Mouse (Mus musculus) c-Kit-negative CD71-positive TER-119-positive erythroid progenitor cells, embryonic 14.5 days (primary cell): ENCODE data around the gene Rnf157.

Experiments used
- DNase-seq: peaks from one replicate; pipeline ENCODE4 v3.0.0-alpha.2; 2013; ENCODE audit warnings: low read depth, low spot score

Gene Rnf157

DNA sequence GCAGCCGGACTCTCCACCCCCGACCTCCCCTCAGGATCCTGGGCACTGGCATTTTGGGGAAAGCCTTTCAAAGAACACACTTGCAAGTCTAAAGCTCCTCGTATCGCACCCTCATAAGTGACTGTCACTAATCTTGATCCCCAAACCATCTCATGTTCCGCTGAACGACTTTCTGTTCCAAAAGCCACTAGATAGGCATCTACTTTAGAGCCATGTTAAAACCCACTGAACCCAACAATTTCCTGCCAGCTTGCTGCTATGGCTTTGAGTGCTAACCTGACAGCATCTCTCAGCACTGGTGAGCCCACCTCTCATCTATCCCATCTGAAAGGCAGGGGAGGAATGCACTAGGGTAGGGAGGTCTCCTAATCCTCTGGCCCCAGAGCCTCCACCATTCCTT, 75.3 kb downstream of the Rnf157 start:
- no peak for DNase-seq

GRCm38 (mm10) chr11:116337000-116337399, 75.8 kb downstream of the Rnf157 start:
- DNase-seq = no peak

- no peak for DNase-seq
Measured at GRCm38 (mm10) chr11:116336393-116336792, 76.4 kb downstream of the Rnf157 start.

DNA sequence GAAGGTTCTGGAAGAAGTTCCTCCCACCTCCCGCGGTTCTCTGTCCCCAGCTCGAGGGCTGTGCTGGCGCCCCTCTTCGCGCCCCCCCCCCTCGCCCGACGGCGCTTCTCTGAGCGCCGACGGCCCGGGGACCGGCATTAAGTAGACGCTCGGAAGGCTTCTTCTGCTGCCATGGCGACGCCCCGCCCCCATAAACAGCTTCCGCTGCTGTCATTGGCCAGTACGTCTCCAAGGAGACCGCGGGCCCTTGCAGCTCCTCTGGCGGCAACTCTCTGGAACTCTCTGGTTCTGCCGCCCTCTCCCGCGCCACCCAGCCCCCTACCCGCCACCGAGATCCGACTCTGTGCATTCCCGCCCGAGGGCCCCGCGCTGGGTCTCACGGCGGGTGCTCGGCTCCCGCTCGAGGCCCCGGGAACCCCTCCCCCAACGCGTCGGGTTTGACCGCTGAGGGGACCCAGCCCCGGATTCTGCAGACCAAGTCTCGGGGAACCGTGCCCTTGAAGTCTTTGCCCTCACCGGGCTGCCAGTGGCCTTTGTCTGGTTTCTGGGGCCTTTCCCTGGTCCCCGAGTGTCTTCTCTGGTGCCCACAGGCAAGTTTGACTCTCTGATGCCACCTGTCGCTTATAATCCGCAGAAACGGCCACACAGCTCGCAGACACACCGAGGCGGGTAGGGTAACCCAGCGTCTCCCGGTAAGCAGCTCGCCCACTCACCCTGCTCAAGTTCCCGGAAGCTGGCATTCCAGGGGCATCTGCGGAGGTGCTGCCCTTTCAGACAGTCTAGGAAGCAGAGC, 77.4 kb downstream of the Rnf157 start, which contains the start of gene Foxj1:
Gene Foxj1 (minus strand): TSS at position 156 of the 793 bp plus-strand sequence.
- DNase-seq = peak; percentile 50

DNA sequence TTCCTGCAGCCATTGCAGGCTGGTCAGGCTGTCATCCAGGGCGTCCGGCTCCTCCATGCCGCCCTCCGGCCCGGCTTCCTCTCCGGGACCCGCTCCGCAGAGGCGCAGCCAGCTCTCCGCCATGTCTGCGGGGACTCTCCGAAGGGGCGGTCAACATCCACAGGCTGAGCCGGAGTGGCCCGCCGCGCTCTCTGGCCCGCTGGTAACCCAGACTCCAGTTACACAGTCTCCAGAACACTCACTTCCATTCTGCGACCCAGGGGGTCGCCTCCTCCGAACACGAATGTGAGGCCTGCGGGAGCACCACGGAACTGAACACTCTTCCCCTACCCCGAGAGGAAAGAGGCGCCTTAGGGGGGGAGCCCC, 78.4 kb downstream of the Rnf157 start:
- DNase-seq = no peak

DNA sequence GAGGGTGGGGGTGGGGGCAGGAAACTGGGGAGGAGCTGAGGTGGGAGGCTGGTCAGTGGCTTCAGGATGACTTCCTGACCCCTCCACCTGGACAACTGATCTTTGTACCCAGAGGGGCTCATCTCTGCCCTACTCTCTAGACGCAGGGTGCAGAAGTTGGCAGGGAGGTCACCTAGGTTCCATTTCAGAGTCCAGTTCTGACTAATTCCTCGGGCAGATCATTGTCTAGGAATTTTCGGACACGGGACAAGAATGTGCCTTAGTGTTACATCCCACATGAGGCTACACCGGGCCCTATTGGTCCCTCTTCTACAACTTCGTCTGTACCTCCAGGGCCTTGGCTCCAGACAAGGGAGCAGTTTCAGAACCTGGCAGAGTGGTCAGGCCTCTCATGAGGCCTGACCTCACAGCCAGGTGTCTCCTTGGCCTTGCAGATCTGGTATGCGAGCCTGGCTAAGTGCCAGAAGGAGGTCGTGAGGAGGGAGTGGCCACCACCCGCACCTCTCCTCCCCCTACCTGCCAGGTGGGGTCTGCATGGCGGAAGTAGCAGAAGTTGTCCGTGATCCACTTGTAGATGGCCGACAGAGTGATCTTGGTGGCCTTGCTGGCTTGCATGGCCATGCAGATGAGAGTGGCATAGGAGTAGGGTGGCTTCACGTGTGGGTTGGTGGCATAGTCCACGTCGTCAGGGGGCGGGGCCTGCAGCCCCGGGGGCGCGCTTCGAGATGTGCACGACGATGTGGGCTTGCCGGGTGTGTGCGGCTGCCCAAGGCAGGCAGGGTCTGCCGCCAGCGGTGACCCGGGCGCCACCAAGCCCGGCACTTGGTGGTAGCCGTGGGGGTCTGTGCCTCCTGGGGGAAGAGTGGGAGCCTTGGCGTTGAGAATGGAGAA, 79.1 kb downstream of the Rnf157 start:
- DNase-seq = no peak

DNA sequence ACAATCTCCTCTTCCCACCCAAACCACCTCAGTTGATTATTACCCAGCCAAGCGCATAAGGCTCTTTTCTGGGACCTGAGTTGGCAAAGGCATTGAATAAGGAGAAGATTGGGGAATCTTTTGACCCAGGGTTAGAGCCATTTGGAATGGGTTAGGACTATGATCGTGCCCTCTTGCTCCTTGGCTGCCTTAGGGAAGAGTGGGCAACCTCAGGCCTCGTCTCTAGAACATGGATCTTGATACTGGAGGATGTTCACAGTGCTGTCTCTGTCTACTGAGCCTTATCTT, 79.9 kb downstream of the Rnf157 start:
- DNase-seq = no peak

GRCm38 (mm10) chr11:116332232-116332982, 80.4 kb downstream of the Rnf157 start:
- no peak for DNase-seq

DNA sequence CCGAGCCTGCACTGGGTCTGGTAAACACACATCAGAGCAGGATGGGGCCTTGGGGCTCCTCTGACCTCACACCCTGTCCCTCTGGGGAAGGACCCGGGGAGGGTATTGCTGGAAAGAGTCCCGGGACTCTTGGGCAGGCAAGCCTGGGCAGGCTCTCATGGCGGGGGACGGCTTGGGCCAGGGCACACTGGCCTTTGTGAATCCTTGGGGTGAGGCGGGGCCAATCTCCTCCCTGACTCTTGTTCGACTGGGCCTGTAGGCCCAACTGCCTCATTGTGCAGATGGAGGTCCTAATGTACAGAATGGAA, 82.7 kb downstream of the Rnf157 start:
- DNase-seq = no peak

DNA sequence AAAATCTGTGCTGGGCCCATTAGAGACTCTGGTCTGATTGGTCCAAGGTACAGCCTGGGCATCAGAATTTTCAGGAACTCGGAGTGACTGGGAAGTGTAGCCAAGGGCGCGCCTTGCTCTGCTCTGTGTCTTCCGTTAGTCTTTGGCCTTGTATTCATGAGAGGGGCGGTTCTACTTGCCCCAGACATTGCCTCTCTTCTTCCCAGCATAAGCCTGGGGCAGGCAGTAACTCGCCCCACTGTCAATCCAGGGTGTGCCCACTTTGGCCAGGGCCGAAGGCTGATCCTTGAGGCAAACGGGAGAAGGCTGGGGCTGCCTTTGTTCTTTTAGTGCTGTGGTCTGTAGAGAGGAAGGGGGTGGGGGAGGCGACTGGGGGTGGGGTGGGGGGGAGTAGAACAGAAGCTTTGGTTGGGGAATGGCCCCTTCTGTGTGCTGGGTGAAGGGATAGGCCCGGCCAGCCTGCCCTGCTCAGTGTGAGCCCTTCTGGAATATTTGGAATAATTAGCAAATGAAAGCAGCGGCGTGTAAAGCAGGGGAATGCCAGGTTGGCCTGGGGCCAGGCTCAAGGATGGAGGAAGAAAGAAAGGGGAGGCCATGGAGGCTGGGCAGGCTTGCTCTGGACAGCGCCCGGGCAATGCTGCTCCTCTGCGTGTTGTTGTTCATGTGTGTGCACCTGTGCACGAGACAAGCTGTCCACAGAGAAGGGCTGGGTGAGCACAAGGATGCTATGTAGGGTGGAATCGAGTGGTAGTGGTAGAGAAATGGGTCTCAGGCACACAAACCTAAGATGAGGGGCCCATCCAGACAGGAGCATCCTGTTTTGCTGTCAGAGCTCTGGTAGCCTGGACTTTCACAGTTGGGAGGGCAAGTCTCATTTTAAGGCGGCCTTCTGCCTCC, 83.3 kb downstream of the Rnf157 start:
- no peak for DNase-seq

GRCm38 (mm10) chr11:116326963-116327603, 85.7 kb downstream of the Rnf157 start:
- DNase-seq = no peak

- DNase-seq = peak; percentile 56
Measured at GRCm38 (mm10) chr11:116318719-116319659, 93.8 kb downstream of the Rnf157 start.

DNA sequence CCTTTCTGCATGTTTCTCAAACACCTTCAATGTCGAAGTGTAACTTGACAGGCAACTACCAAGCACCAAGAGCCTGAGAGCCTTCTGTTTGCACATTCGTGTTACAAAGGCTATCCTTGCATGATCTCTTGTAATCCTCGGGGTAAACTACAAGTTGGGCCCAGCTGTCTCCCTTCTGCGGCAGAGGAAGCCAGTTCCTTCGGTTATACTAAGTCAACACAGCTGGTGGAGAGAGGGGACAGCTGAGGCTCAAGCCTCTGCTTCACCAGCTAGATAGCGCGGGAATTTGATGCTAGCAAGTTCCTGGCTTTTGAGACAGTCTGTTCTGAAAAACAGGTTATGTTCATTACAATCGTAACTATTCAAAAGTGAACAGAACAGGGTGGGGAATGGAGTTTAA, 100.5 kb downstream of the Rnf157 start:
- DNase-seq = no peak

DNA sequence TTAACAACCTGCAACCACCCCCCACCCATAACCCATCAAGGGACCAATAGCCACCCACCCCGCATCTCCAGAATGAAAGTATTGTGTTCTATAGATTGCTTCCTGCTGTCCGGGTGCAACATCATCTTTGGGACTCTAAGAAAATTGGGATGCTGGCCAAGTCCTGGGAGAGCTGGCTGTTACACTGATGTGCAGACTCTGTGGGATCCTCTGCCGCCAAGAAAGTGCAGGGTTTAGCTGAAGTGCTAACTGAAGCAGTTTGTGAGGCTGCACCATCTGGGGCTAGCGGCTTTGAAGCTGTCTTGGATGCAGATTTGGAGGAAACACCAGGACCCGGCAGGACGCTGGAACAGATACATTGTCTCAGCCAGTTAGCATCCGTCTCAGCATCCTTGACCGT, 101.7 kb downstream of the Rnf157 start:
- no peak for DNase-seq

DNA sequence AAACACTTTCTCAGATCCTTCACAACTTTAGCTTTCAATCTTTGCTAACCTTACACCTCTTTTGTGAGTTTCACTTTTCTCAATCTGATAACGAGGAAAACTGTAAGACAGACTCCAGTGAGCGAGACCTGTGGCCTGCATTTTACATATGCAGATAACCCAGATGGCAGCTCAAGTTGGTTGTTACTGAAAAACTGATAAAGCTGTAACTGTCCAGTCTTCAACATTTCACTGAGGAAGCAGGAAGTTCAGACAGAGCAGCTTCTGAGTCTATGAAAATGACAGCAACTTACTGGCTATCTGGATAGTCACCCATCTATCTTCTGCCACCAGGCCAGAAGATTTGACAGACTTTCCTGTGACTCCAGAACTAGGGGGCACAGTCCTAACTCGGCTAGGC, 103.2 kb downstream of the Rnf157 start:
- no peak for DNase-seq

DNA sequence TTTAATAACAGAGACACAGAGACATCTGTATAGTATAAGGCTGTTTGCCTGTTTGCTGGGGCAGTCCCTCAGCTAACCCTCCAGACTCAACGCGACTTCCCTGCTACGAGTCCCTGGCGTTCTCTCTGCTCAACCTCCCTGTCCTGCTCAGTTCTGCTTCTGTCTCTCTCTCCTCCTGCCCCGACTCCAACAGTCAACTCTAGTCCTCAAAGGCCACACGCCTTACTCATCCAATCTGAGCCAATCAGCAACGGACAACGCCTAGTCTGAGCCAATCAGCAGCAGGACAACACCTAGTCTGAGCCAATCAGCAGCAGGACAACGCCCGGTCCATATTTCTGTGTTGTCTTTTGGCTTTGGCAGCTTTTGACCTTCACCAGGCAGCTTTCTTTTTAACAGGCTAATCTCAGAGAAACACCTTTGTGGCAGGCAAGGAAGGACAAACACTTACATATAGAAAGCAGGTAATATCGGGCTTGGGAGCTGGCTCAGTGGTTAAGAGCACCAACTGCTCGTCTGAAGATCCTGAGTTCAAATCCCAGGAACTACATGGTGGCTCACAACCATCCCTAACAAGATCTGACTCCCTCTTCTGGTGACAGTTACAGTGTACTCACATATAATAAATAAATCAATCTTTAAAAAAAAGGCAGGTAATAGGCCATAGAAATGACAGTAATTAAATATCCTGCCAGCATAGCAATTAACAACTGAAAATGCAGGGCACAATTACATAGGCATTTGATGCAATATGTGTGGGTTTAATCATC, 104.9 kb downstream of the Rnf157 start:
- peak; percentile 36 for DNase-seq

DNA sequence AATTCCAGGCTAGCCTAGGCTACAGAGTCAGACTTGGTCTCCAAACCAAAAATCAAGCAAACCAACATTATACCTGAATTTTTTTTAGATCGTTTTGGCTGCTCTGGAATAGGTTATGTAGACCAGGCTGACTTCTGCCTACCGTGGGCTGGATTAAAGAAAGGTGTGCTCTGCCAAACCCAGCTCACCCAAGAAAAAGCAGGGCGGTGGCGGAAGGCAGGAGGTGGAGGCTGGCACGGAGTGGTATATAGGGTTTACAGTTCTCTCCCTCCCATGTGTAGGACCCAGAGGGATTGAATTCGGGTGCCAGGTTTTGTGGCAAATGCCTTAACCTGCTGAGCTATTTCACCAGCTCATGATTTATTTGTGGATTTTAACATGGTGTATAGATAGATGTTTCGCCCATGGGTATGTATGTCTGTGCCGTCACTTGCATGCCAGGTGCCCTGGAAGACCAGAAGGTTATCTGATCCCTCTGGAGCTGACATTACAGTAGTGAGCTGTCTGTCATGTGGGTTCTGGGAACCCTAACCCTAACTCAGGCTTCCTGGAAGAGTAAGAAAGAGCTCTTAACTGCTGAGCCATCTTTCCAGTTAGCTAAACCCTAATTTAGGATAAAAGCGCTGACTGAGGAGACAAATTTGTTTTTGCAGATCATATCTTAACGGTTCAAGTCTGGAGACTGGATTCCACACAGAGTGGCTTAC, 105.7 kb downstream of the Rnf157 start, which contains the start of gene Exoc7:
Gene Exoc7 (minus strand): TSS at position 215 of the 707 bp plus-strand sequence.
- DNase-seq = no peak
